Mouse (Mus musculus) G1E-ER4 (cell line): ENCODE measurements around the gene Itm2c. TPM values are rescaled to one million over a fixed set of nuclear protein-coding genes. Genes with fewer than 3 reads are reported as not detected.

Experiments
- GATA1 ChIP-seq: IDR thresholded peaks from one replicate; pipeline ENCODE4 v1.8.0; 2012; ENCODE audit warnings: low read length, inconsistent platforms
- polyA plus RNA-seq: library from polyadenylated mRNA; stranded (reverse); fragments of >175 nt; gene quantifications from 2 replicates; pipeline ENCODE4 v1.2.3, GENCODE M21; 2012

Gene Itm2c
- 56.9 and 71.2 TPM in 2 replicates for polyA plus RNA-seq

DNA sequence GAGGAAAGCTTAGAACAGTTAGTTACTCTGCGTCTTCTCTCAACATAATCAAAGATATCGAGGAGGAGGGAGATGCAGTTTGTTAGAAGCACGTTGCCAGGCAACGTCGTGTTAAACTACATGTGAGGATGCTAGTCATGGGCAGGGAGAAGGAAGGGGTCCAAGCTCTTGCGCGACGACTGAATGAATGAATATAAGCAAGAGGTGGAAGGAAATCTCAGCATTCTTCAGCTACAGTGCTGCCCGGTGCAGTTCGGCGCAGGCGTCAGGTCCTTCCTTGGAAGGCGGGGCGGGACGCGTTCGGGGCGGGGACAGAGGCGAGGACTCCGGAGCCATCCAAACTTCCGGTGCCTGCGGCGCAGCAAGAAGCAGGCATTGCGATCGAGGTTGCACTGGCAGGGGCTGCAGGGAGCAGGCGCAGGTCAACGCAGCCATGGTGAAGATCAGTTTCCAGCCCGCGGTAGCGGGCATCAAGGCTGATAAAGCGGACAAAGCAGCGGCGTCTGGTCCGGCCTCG is at the start of gene Itm2c:
Gene Itm2c (plus strand): TSS at position 51 of the 517 bp plus-strand sequence.
- TF ChIP-seq GATA1, result no peak

DNA sequence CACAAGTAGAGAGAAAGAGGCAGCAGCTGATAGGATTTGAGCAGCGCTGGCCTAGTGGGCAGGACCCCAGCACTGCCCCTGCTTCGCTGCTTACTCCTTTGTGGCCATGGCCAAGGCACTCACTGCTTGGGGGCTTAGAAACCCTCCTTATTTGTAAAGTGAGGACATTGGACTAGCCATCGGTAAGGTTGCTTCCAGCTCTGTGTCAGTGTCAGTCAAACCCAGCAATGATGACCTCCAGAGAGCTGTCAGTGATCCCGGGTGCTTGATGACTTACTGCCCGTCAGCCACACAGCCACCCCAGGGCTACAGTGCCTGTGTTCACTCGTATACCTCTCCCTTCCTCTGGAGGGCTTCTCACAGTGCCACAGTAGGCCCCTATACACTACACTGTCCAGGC is 49.1 kb upstream of the Itm2c start:
- no peak for TF ChIP-seq GATA1

DNA sequence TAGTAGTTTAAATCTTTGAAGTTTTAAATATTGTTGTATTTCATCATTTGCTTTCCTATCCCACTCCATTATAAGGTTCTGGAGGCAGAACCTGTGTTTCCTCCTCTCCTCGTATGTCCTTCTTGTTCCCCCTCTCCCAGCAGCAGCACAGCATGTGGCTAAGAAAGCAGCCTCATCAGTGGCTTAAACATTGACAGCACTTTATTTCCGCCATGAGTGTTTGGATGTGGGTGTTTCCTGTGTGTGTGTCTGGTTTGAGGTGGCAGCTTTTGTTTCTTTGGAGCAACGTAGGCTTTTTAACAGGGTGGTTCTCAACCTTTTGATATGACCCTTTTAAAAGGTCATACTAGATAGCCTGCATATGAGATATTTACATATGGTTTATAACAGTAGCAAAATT is 48.6 kb upstream of the Itm2c start:
- TF ChIP-seq GATA1, result no peak

DNA sequence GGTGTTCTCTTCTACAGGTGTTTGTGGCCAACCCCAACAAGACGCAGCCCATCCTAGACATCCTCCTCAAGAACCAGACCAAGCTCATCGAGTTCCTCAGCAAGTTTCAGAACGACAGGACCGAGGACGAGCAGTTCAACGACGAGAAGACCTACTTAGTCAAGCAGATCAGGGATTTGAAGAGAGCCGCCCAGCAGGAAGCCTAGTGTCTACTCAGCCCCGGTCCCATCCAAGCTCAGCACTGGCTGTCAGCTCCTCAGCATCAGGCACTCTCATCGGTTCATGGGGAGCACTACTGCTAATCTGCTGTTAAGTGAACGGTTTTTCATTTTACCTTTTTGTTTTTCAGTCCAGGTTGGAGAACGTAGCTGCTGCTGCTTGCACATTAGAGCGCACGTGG is 45.1 kb upstream of the Itm2c start:
- TF ChIP-seq GATA1, result no peak

DNA sequence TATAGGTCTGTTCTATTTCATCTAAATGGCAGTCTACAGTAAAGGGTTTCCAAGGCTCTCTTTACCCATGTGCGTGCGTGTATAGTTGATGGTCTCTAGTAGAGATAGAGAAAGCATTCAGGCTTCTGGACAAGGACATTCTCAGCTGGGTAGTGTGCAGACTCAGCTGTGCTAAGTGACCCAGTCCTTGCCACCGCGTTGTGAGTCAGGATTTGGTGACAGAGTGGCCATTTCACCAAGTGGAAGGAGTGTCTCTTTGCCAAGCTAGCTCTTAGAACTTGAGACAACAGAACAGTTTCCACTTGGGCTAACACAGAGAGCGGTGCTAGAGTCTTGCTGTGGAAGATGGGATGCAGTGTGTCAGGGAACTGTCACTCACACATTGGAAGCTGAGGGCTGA is 43.2 kb upstream of the Itm2c start:
- no peak for TF ChIP-seq GATA1

DNA sequence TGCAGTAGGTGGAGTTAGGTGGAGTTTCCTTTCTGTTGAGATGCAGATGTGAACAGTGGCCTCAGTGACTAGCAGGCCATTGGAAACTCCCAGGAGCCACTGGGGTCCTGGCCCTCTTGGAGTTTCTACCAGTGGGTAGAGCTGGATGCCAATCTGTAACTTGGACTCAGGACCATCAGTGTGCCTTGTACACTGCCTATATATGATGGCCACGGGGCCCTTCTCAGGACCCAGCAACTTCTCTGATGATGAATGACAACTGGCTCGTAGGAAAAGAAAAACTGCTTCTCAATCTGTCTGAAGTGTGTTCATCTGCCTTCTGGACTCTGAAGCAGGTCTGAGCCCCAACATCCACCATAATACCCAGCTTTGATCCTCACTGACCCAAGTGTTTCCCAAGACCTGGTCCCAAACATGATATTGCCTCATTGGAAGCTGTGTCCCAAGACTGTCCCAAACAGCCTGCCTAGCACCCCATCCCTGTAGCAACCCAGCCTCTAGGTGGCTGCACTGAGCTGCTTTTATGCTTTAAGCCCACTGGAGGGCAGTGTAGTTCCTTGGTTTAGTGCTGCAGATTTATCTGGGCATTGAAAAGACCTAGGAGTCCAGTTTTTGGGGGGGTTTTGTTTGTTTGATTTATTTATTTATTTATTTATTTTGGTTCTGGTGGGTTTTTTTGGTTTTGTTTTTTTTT is 40.9 kb upstream of the Itm2c start:
- no peak for TF ChIP-seq GATA1

DNA sequence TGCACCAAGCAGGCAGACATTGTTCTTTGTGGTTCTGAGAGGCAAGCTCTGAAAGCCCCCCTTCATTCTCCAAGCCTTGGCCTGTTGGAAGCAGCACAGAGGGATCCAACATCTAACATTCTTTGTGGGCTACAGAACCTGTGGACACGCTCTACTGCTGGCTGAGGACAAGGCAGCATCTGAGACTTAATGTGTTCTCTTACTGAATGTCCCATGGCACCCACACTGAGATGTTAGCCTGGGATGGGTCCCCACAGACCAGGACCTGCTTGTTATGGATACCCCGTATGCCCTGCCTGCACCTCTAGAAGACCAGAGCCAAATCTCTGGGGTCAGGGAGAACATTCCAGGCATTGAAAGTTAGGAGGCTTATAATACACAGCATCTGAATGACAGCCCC is 40.2 kb upstream of the Itm2c start:
- no peak for TF ChIP-seq GATA1

DNA sequence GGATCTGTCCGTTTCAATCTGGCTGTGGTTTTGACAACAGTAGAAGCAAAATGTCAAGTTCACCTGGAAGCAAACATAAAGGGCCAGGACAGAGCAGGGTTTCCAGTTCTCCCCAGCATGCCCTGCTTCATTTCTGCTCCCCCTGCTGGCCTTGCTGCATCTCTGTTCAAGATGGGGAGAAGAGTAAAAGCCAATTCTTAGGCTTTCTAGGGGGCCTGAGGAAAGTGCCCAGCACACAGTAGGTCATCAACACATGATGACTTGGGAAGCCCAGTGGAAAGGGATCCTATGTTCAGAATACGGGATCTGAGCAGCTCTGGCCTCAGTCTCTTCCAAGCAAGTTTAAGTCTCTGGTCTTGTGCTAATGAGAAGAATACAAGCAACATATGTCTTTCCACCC is 39.6 kb upstream of the Itm2c start:
- TF ChIP-seq GATA1, result no peak

DNA sequence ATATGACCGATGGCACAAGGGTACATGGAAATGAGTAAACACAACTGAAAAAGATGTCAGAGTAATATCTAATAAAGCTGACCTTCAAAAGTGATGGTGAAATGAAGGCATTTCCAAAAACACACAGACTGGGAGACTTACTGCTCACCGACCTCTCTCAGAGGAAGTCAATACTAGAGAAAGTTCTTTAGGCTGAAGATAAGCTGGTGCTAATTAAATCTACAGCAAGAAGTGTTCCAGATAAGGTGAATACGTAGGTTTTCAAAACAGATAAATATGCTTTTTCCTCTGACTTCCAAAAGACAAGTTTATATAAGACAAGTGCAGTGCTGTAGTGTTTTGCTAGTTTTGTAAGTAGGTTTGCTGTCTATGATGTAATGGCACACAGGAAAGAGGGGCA is 37.8 kb upstream of the Itm2c start:
- no peak for TF ChIP-seq GATA1

DNA sequence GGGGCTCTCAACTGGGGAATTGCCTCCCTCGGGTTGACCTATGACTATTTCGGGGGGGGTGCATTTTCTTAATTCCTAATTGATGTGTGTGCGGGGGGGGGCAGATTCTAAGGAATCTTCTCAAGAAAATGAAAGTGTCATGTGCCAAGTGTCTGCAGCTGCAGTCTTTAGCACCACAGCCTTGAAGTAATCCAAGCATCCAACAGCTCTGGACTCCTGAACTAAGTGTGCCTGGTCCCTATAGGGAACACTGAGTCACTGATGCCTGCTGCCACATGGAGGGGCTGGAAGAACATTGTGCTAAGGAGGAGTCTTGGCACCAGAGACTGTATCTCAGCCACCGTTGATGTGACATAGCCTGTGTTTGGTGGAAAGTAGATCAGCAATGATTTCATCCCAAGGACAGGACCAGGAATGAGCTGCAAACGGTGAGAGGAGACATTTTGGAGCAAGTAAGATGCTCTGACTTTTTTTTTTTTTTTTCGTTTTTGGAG is 36.8 kb upstream of the Itm2c start:
- no peak for TF ChIP-seq GATA1

DNA sequence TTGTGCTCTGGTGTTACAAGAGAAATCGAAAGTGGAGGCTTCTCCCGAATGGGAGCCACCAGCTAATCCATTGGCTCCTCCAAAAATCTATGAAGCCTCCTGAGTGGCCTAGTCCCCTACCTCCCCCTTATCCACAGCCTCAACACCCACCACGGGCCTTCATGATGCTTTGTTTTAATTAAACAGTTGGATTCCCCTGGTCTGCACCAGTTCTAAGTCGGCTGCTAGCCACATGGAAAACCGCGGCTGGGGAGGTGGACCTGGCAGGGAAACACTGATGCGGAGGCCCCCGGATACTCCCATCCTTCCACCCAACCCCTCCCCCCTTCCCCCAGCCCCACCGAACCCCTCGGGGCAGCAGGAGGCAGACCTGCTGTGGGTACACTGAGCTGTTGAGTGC is 29.7 kb upstream of the Itm2c start:
- no peak for TF ChIP-seq GATA1

DNA sequence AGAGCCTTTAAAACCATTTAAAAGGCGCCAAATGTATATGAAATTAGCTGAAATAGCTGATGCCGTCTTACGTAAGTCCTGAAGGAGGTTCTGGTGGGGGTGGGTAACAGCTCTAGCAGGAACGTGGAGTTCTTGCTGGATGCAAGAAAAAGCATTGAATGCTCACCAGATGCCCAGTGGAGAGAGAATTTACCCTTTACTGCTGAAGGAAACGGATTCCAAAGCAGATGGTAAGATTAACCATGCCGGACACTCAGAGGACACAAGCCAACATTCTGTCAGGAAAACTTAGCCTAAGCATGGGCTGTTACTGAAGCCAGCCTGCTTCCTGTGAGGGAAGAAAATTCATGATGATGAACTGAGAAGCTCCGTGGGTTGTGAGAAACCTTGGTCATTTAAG is 24.1 kb upstream of the Itm2c start:
- TF ChIP-seq GATA1, result no peak

DNA sequence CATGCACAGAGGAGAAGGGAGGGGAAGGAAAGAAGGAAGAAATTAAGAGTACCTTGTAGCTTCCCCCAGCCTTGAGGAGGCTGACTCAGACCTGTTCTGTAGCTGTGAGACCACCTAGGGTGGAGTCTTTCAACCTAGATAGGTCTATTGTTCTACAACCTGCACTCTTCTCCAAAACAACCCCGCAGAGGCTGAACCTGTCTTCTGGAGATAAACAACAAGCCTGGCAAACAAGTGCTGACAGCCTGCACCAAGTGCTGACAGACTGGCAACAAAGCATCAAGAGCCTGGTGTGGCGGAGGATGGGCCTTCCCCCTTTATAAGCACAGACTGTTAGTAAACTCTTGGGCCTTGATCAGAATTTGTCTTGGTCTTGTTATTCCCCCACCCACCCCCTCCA is 23.5 kb upstream of the Itm2c start:
- TF ChIP-seq GATA1, result no peak

DNA sequence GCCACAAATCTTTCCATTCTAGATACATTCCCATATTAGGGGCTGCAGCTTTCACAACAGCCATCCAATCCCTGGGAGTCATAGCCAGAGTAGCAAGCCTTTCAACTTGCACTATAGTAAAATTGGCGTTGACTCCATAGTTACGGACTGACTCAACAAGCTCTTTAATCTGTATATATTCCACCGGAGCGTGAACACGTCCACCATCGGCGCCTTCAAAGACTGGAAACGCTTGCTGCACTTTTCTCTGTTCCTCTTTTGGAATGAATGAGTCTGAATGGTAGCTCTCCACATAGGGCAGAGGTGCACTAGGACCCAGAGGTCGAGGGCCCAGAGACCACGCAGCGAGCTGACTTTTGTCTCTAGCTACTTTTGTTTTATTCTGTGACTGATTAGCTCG is 12.1 kb upstream of the Itm2c start:
- no peak for TF ChIP-seq GATA1

DNA sequence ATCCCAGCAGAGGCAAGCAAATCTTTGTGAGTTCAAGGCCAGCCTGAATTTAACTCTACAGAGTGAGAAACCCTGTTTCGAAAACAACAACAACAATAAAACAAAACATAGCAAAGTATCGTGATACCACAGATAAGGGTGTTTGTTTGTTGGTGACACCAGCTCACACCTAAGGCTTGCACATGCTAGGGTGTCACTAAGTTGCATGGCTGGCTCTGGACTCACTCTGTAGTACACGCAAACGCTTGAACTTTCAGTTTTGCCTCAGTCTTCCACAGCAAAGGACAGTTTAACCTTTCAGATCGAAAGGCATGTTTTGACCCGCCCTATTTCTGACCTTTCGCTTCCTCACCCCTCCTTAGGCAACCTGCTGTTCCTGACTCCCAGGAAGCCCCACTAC is 6.9 kb upstream of the Itm2c start:
- no peak for TF ChIP-seq GATA1

DNA sequence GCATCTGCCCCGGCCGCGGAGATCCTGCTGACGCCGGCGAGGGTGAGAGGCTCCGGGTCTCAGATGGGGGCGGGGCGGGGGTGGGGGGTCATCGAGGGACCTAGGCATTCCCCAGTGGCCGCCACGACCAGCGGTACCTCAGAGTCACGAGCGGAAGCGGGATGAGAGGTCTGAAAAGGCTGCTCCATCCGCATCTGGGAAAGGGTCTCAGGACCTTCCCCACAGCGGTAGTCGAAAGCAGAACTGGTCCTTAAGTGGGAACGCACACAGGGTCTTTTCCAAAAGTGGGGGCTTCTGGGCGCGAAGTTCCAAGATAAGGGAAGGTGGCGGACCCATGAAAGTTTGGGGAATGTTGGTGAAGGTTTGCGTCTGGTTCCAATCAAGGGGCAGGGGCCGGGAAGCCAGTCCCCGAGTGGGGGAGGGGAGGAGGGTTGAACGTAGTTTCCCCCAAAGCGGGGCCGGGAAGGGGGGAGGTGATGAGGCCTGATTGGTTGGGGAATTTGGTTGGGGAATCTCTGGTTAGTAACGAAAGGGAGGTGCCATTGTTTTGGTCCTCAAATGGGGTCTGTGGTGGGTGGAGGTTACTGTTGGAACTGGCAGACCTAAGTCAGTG is 773 bp downstream of the Itm2c start:
- no peak for TF ChIP-seq GATA1

DNA sequence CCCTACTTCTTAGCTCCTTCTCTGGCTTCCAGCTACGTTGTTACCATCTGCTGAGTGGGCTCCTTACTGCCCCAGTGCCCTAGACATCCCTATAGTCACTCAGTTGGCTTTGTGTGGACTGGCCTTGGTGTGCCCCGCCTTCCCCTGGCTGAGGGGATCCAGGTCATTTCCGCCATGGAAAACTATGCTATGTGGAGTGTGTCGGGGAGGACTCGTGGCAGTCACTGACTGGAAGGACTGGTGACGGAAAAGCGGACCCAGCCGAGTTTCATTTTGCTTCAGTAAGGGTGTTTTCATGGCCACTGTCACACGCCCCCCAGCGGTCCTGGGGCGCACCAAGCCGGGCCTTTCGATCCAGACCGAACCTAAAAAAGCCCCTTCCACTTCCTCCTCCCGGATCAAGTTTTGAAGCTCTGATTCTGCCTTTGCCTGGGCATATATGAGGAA is 1.3 kb downstream of the Itm2c start:
- TF ChIP-seq GATA1, result no peak
